Mouse (Mus musculus) ovary, postnatal 10 days (tissue): Measurements from ENCODE around the gene Tmem270.

Experiments
- DNase-seq: peaks from one replicate; pipeline ENCODE4 v3.0.0; 2022; ENCODE audit warnings: low spot score

Tmem270 gene

GRCm38 (mm10) chr5:134929988-134930387 lies 23.5 kb upstream of the Tmem270 start:
- no peak for DNase-seq

- no peak for DNase-seq
Measured at GRCm38 (mm10) chr5:134926726-134927125, 20.2 kb upstream of the Tmem270 start.

GRCm38 (mm10) chr5:134923141-134923540 lies 16.6 kb upstream of the Tmem270 start:
- no peak for DNase-seq

- DNase-seq: no peak
Measured at GRCm38 (mm10) chr5:134921106-134921505, 14.6 kb upstream of the Tmem270 start.

GRCm38 (mm10) chr5:134920106-134920687 lies 13.7 kb upstream of the Tmem270 start:
- no peak for DNase-seq

- no peak for DNase-seq
Measured at GRCm38 (mm10) chr5:134919097-134919496, 12.6 kb upstream of the Tmem270 start.

GRCm38 (mm10) chr5:134918071-134918832 lies 11.7 kb upstream of the Tmem270 start:
- peak; percentile 32 for DNase-seq

GRCm38 (mm10) chr5:134915311-134915710 lies 8.8 kb upstream of the Tmem270 start, which contains the start of gene Cldn13:
Gene Cldn13, minus strand, starts transcription at chr5:134915526.
- DNase-seq: no peak

- no peak for DNase-seq
Measured at GRCm38 (mm10) chr5:134914510-134914909, 8.0 kb upstream of the Tmem270 start.

GRCm38 (mm10) chr5:134913753-134914152 lies 7.2 kb upstream of the Tmem270 start:
- DNase-seq: no peak

GRCm38 (mm10) chr5:134913352-134913751 lies 6.8 kb upstream of the Tmem270 start:
- no peak for DNase-seq

- DNase-seq: no peak
Measured at GRCm38 (mm10) chr5:134911901-134912300, 5.4 kb upstream of the Tmem270 start.

- peak; percentile 92 for DNase-seq
Measured at GRCm38 (mm10) chr5:134907135-134907534, 602 bp upstream of the Tmem270 start.

- no peak for DNase-seq
Measured at GRCm38 (mm10) chr5:134901644-134902027, 4.9 kb downstream of the Tmem270 start.

GRCm38 (mm10) chr5:134901012-134901643 lies 5.4 kb downstream of the Tmem270 start:
- DNase-seq: no peak

GRCm38 (mm10) chr5:134897596-134897995 lies 8.9 kb downstream of the Tmem270 start:
- no peak for DNase-seq

- DNase-seq: no peak
Measured at GRCm38 (mm10) chr5:134896965-134897364, 9.6 kb downstream of the Tmem270 start.

GRCm38 (mm10) chr5:134895291-134895690 lies 11.2 kb downstream of the Tmem270 start:
- DNase-seq: no peak

- DNase-seq: no peak
Measured at GRCm38 (mm10) chr5:134892717-134893116, 13.8 kb downstream of the Tmem270 start.

- DNase-seq: no peak
Measured at GRCm38 (mm10) chr5:134891552-134891951, 15.0 kb downstream of the Tmem270 start.

GRCm38 (mm10) chr5:134890601-134891054 lies 15.9 kb downstream of the Tmem270 start:
- no peak for DNase-seq

- no peak for DNase-seq
Measured at GRCm38 (mm10) chr5:134888505-134888904, 18.0 kb downstream of the Tmem270 start.
